Mouse (Mus musculus): ENCODE measurements around the gene Rras2.

Gene Rras2

GRCm38 (mm10) chr7:114117444-114117905 lies at the start of gene Rras2:
TSS of gene Rras2 (minus strand) at chr7:114117781.
- peak; percentile 91 to 92 for DNase-seq (ENCODE audit: low spot score in 2 of 2)

GRCm38 (mm10) chr7:114162975-114163374 lies 45.4 kb upstream of the Rras2 start:
- no peak for DNase-seq (ENCODE audit: low spot score in 2 of 2)

GRCm38 (mm10) chr7:114161101-114161500 lies 43.5 kb upstream of the Rras2 start:
- DNase-seq (ENCODE audit: low spot score in 2 of 2), result no peak

GRCm38 (mm10) chr7:114157716-114158278 lies 40.2 kb upstream of the Rras2 start:
- DNase-seq (ENCODE audit: low spot score in 2 of 2), result no peak

- no peak for DNase-seq (ENCODE audit: low spot score in 2 of 2)
Measured at GRCm38 (mm10) chr7:114156364-114156763, 38.8 kb upstream of the Rras2 start.

- DNase-seq (ENCODE audit: low spot score in 2 of 2), result no peak
Measured at GRCm38 (mm10) chr7:114155053-114155865, 37.7 kb upstream of the Rras2 start.

- peak; percentile 69 to 90 for DNase-seq (ENCODE audit: low spot score in 2 of 2)
Measured at GRCm38 (mm10) chr7:114151036-114151780, 33.6 kb upstream of the Rras2 start.

GRCm38 (mm10) chr7:114149564-114149963 lies 32.0 kb upstream of the Rras2 start:
- DNase-seq (ENCODE audit: low spot score in 2 of 2), result no peak

- no peak for DNase-seq (ENCODE audit: low spot score in 2 of 2)
Measured at GRCm38 (mm10) chr7:114149135-114149534, 31.6 kb upstream of the Rras2 start.

GRCm38 (mm10) chr7:114145841-114146240 lies 28.3 kb upstream of the Rras2 start:
- DNase-seq (ENCODE audit: low spot score in 2 of 2), result no peak

GRCm38 (mm10) chr7:114142151-114142798 lies 24.7 kb upstream of the Rras2 start:
- no peak for DNase-seq (ENCODE audit: low spot score in 2 of 2)

GRCm38 (mm10) chr7:114140026-114140425 lies 22.4 kb upstream of the Rras2 start:
- DNase-seq (ENCODE audit: low spot score in 2 of 2), result no peak

- no peak for DNase-seq (ENCODE audit: low spot score in 2 of 2)
Measured at GRCm38 (mm10) chr7:114139400-114139799, 21.8 kb upstream of the Rras2 start.

- DNase-seq (ENCODE audit: low spot score in 2 of 2), result peak; percentile 41 to 69
Measured at GRCm38 (mm10) chr7:114138261-114138660, 20.7 kb upstream of the Rras2 start.

- no peak for DNase-seq (ENCODE audit: low spot score in 2 of 2)
Measured at GRCm38 (mm10) chr7:114135166-114135565, 17.6 kb upstream of the Rras2 start.

GRCm38 (mm10) chr7:114133957-114134356 lies 16.4 kb upstream of the Rras2 start:
- no peak for DNase-seq (ENCODE audit: low spot score in 2 of 2)

GRCm38 (mm10) chr7:114132316-114132715 lies 14.7 kb upstream of the Rras2 start:
- peak in 1 of 2 experiments; percentile 40 for DNase-seq (ENCODE audit: low spot score in 2 of 2)

GRCm38 (mm10) chr7:114129281-114129680 lies 11.7 kb upstream of the Rras2 start:
- no peak for DNase-seq (ENCODE audit: low spot score in 2 of 2)

GRCm38 (mm10) chr7:114118180-114118579 lies 599 bp upstream of the Rras2 start:
- DNase-seq (ENCODE audit: low spot score in 2 of 2), result no peak

GRCm38 (mm10) chr7:114116711-114117351 lies 750 bp downstream of the Rras2 start:
- peak in 1 of 2 experiments; percentile 44 for DNase-seq (ENCODE audit: low spot score in 2 of 2)

- no peak for DNase-seq (ENCODE audit: low spot score in 2 of 2)
Measured at GRCm38 (mm10) chr7:114115961-114116360, 1.6 kb downstream of the Rras2 start.

All from right cerebral cortex, postnatal 10 days (tissue).